Mouse (Mus musculus): ENCODE measurements at regions not wholly inside any gene's neighbourhood (a gene's known extent, or its start where the extent isn't known, plus 50 kb on each side); places are given as distances from the start of the nearest gene placed in this dataset.

- DNase-seq (ENCODE audit: low spot score in 2 of 2), result no peak
These were observed 80.1 kb downstream of the Gm572 start for GRCm38 (mm10) chr4:148723208-148723607.

- DNase-seq (ENCODE audit: low spot score in 2 of 2), result no peak
These were observed 80.1 kb upstream of the Casz1 start for GRCm38 (mm10) chr4:148723934-148724719.

- DNase-seq (ENCODE audit: low spot score in 2 of 2), result no peak
These were observed 75.4 kb upstream of the Casz1 start for GRCm38 (mm10) chr4:148728800-148729199.

- DNase-seq (ENCODE audit: low spot score in 2 of 2), result no peak
These were observed 72.6 kb upstream of the Casz1 start for GRCm38 (mm10) chr4:148731586-148731985.

GRCm38 (mm10) chr4:148734061-148734460 lies 70.2 kb upstream of the Casz1 start:
- DNase-seq (ENCODE audit: low spot score in 2 of 2), result no peak

GRCm38 (mm10) chr4:148734547-148734946 lies 69.7 kb upstream of the Casz1 start:
- no peak for DNase-seq (ENCODE audit: low spot score in 2 of 2)

GRCm38 (mm10) chr4:148738601-148739530 lies 65.4 kb upstream of the Casz1 start:
- DNase-seq (ENCODE audit: low spot score in 2 of 2), result no peak

GRCm38 (mm10) chr4:148742549-148743413 lies 61.4 kb upstream of the Casz1 start:
- DNase-seq (ENCODE audit: low spot score in 2 of 2), result peak; percentile 49 to 74

- no peak for DNase-seq (ENCODE audit: low spot score in 2 of 2)
These were observed 60.8 kb upstream of the Casz1 start for GRCm38 (mm10) chr4:148743414-148743844.

GRCm38 (mm10) chr4:148744053-148744452 lies 60.2 kb upstream of the Casz1 start:
- DNase-seq (ENCODE audit: low spot score in 2 of 2), result no peak

- DNase-seq (ENCODE audit: low spot score in 2 of 2), result no peak
These were observed 57.5 kb upstream of the Casz1 start for GRCm38 (mm10) chr4:148746460-148747314.

- no peak for DNase-seq (ENCODE audit: low spot score in 2 of 2)
These were observed 56.9 kb upstream of the Casz1 start for GRCm38 (mm10) chr4:148747315-148747644.

GRCm38 (mm10) chr4:148750030-148750429 lies 54.2 kb upstream of the Casz1 start:
- DNase-seq (ENCODE audit: low spot score in 2 of 2), result no peak

GRCm38 (mm10) chr4:148751591-148751990 lies 52.6 kb upstream of the Casz1 start:
- no peak for DNase-seq (ENCODE audit: low spot score in 2 of 2)

GRCm38 (mm10) chr4:148752360-148753093 lies 51.7 kb upstream of the Casz1 start:
- DNase-seq (ENCODE audit: low spot score in 2 of 2), result no peak

GRCm38 (mm10) chr4:148753143-148753798 lies 51.0 kb upstream of the Casz1 start:
- DNase-seq (ENCODE audit: low spot score in 2 of 2), result no peak

GRCm38 (mm10) chr4:148753849-148754248 lies 50.4 kb upstream of the Casz1 start:
- DNase-seq (ENCODE audit: low spot score in 2 of 2), result no peak

All from spleen, postnatal 10 days (tissue).